Mouse (Mus musculus): ENCODE results near the gene Fam162a. TPM values are rescaled to one million over a fixed set of nuclear protein-coding genes. Genes with fewer than 3 reads are reported as not detected.
"Not testable (repeated sequence)": the region's sequence is repeated elsewhere in the genome, so short reads cannot be mapped to it uniquely, and the experiment has no call there.

The Fam162a gene
- 733 and 988 TPM in 2 replicates for polyA plus RNA-seq (2015; fragmentation: Nextera tagmentation; extraction: Ambion mirVana)

DNA sequence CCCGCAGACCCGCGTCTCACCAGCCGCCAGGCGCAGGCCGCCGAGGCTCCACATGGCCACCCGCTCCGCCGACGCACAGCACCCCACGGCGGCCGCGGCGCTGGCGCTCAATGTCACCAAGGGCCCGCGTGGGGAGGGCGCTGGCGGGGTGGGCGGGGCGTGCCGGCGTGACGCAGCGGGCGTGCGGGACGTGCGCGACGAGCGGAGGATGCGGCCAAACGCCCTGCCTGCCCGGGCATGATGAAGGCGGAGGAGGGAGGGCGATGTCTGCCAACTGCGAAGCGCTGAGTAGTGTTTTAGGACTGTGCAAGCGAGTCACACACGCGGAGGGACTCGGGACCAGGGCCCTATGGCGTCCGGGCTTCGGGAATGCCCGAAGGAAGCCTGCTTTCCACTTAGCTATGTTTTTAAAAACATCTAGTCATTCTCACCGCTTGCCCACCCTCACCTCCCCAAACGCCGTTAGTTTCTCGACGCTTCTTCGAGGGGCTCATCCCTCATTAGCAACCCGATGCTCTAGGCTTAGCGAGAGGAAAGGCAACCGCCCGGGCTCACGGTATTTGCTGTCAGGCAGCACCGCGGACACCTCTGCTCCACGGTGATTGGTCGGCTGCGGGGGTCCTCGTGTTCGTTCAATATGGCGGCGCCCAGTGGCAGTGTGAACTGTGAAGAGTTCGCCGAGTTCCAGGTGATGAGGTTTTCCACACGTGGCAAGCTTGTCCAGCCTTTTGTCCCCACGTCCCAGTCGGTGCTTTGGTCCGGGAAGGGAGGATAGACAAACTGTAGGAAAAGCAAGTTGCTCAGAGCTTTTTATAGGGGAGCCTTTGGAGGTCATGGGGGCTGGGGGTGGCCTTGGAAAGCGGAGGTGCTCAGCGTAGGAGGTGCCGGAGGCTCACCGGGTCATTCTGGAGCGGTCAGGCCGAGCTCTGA is at the start of gene Fam162a, which contains the start of gene Ccdc58:
TSS of gene Fam162a (minus strand) at position 145 of the 930 bp plus-strand sequence.
TSS of gene Ccdc58 (plus strand) at position 236 of the 930 bp plus-strand sequence.
- no peaks in the 10 kb centered on the region for H3K9me3 ChIP-seq (replicated peaks)
- peak within 1 kb of the TSS; percentile 80 for H3K4me2 ChIP-seq
- peaks cover 30% of the 10 kb centered on the region for H3K4me1 ChIP-seq (replicated peaks)
- WGBS = under 1% methylated on average over 81 of the region's 81 CpGs
- H3K36me3 ChIP-seq = no peaks in the 10 kb centered on the region
- H3K9ac ChIP-seq = peak within 1 kb of the TSS; percentile 93
- H3K27me3 ChIP-seq = no peaks in the 10 kb centered on the region
- peak within 1 kb of the TSS; percentile 100 for H3K27ac ChIP-seq
- ATAC-seq (replicated peaks; ENCODE audit: insufficient number of reproducible peaks, insufficient read depth, low FRiP score, low read depth) = peak; percentile 94
- peak within 1 kb of the TSS; percentile 96 for H3K4me3 ChIP-seq

- H3K36me3 ChIP-seq; ATAC-seq (replicated peaks; ENCODE audit: insufficient number of reproducible peaks, insufficient read depth, low FRiP score, low read depth); H3K4me3 ChIP-seq; H3K4me2 ChIP-seq; H3K27ac ChIP-seq; H3K9me3 ChIP-seq (replicated peaks); H3K9ac ChIP-seq; H3K27me3 ChIP-seq; H3K4me1 ChIP-seq (replicated peaks): not testable (repeated sequence)
- 85% methylated on average over 6 of the region's 6 CpGs for WGBS
Measured at GRCm38 (mm10) chr16:36115751-36116150, 44.4 kb upstream of the Fam162a start.

DNA sequence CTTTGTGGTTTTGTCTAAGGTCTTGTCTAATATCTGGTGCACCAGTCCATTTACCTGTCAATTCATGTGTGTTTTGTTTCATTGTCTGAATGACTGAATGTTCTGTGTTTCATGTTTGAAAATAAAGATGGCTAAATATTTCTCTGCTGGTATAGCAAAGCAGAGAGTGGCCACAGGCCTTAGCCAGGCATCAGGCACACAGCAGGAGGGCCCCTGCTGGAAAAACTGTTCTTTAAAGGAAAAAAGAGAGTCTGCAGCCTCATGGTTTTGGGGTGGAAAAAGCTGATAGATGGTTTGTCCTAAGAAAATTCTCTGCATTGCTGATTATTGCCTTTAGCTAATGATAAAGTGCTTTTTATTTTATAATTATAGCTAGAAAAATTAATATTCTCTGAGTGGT is 40.1 kb upstream of the Fam162a start:
- not testable (repeated sequence) for H3K4me1 ChIP-seq (replicated peaks); H3K4me3 ChIP-seq; ATAC-seq (replicated peaks; ENCODE audit: insufficient number of reproducible peaks, insufficient read depth, low FRiP score, low read depth); H3K4me2 ChIP-seq; H3K27me3 ChIP-seq; H3K9ac ChIP-seq; H3K9me3 ChIP-seq (replicated peaks); H3K36me3 ChIP-seq; H3K27ac ChIP-seq

DNA sequence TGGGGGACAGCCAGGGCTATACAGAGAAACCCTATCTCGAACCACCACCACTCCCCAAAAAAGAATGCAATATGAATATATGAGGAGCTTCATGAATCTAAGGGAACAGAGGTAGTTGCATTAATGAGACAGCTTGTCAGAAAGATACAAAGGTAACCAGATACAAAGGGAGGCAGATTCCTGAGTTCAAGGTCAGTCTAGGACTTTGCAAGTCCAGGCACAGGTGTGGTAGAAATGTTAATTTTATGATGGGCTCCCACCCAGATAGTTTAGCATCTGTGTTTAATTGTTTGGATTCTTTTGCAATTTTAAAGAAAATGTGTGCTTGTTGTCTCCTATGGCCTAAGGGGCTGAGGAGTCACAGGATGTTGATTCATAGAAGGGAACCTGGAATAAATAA is 30.8 kb upstream of the Fam162a start:
- WGBS = 81% methylated on average over 1 of the region's 1 CpGs
- H3K27me3 ChIP-seq = no peaks in the 10 kb centered on the region
- no peak overlapping the region for H3K4me3 ChIP-seq
- no peaks in the 10 kb centered on the region for H3K9me3 ChIP-seq (replicated peaks)
- H3K9ac ChIP-seq = no peak overlapping the region
- no peaks in the 10 kb centered on the region for H3K36me3 ChIP-seq
- no peak for ATAC-seq (replicated peaks; ENCODE audit: insufficient number of reproducible peaks, insufficient read depth, low FRiP score, low read depth)
- no peaks in the 10 kb centered on the region for H3K4me1 ChIP-seq (replicated peaks)
- no peak overlapping the region for H3K4me2 ChIP-seq
- H3K27ac ChIP-seq = no peak overlapping the region

GRCm38 (mm10) chr16:36101526-36101925 is 30.1 kb upstream of the Fam162a start:
- no peak overlapping the region for H3K4me2 ChIP-seq
- no peaks in the 10 kb centered on the region for H3K9me3 ChIP-seq (replicated peaks)
- H3K4me1 ChIP-seq (replicated peaks) = no peaks in the 10 kb centered on the region
- no peaks in the 10 kb centered on the region for H3K27me3 ChIP-seq
- H3K4me3 ChIP-seq = no peak overlapping the region
- no peak for ATAC-seq (replicated peaks; ENCODE audit: insufficient number of reproducible peaks, insufficient read depth, low FRiP score, low read depth)
- no peak overlapping the region for H3K9ac ChIP-seq
- no peak overlapping the region for H3K27ac ChIP-seq
- WGBS = 82% methylated on average over 1 of the region's 1 CpGs
- no peaks in the 10 kb centered on the region for H3K36me3 ChIP-seq

DNA sequence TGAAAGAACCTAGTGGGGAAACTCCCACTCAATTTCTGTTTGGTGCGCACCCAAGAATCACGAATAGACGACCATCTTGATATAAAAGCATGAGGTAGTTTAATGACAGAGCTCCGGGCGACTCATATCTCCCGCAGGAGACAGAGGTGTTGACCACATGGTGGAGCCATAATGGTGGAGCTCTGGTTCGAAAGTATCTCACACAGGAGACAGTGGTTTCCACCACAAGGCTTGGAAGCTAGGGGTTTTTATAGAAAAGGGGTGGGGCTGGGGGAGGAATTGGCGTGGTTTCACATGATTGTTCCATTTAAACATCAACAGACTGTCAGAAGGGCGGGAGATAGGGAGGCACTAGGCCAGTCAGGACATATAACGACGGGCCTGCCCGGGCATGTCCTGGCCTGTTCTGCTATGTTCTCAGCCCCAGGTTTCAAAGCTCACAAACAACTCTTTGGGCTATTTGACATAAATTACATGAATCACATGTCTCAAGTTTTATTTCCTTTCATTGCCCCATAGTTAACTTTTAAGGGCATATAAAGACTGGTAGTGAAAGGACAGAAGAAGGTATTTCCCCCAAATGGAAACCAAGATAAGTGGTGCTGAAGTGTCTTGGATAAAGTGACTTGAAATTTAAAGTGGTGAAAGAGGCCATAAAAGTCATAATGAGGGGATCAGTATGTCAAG is 26.6 kb upstream of the Fam162a start:
- not testable (repeated sequence) for H3K4me3 ChIP-seq; H3K9ac ChIP-seq; H3K4me1 ChIP-seq (replicated peaks); H3K9me3 ChIP-seq (replicated peaks); H3K36me3 ChIP-seq; H3K27me3 ChIP-seq; ATAC-seq (replicated peaks; ENCODE audit: insufficient number of reproducible peaks, insufficient read depth, low FRiP score, low read depth); H3K4me2 ChIP-seq; H3K27ac ChIP-seq
- WGBS = 86% methylated on average over 12 of the region's 12 CpGs

- 82% methylated on average over 3 of the region's 3 CpGs for WGBS
- no peak for ATAC-seq (replicated peaks; ENCODE audit: insufficient number of reproducible peaks, insufficient read depth, low FRiP score, low read depth)
- no peak overlapping the region for H3K4me3 ChIP-seq
- no peak overlapping the region for H3K4me2 ChIP-seq
- no peaks in the 10 kb centered on the region for H3K9me3 ChIP-seq (replicated peaks)
- H3K27me3 ChIP-seq = no peaks in the 10 kb centered on the region
- no peak overlapping the region for H3K9ac ChIP-seq
- H3K4me1 ChIP-seq (replicated peaks) = no peaks in the 10 kb centered on the region
- no peak overlapping the region for H3K27ac ChIP-seq
- H3K36me3 ChIP-seq = peaks cover 24% of the 10 kb centered on the region
Measured at GRCm38 (mm10) chr16:36094079-36094478, 22.7 kb upstream of the Fam162a start.

GRCm38 (mm10) chr16:36090785-36091509 is 19.6 kb upstream of the Fam162a start:
- Histone ChIP-seq H3K4me3 (no peak overlapping the region), H3K4me2 (no peak overlapping the region), H3K27ac (no peak overlapping the region), H3K4me1 (replicated peaks) (no peaks in the 10 kb centered on the region), H3K36me3 (peaks cover 43% of the 10 kb centered on the region), H3K9ac (no peak overlapping the region), H3K9me3 (replicated peaks) (no peaks in the 10 kb centered on the region), H3K27me3 (no peaks in the 10 kb centered on the region)
- no peak for ATAC-seq (replicated peaks; ENCODE audit: insufficient number of reproducible peaks, insufficient read depth, low FRiP score, low read depth)
- WGBS = 83% methylated on average over 11 of the region's 11 CpGs

- Histone ChIP-seq H3K36me3 (peaks cover 52% of the 10 kb centered on the region), H3K9ac (no peak overlapping the region), H3K9me3 (replicated peaks) (no peaks in the 10 kb centered on the region), H3K27ac (no peak overlapping the region), H3K4me1 (replicated peaks) (no peaks in the 10 kb centered on the region), H3K4me3 (no peak overlapping the region), H3K27me3 (no peaks in the 10 kb centered on the region), H3K4me2 (no peak overlapping the region)
- 79% methylated on average over 8 of the region's 8 CpGs for WGBS
- no peak for ATAC-seq (replicated peaks; ENCODE audit: insufficient number of reproducible peaks, insufficient read depth, low FRiP score, low read depth)
Measured at GRCm38 (mm10) chr16:36089850-36090616, 18.6 kb upstream of the Fam162a start.

- Histone ChIP-seq H3K27ac (no peak overlapping the region), H3K4me1 (replicated peaks) (no peaks in the 10 kb centered on the region), H3K9me3 (replicated peaks) (no peaks in the 10 kb centered on the region), H3K9ac (no peak overlapping the region), H3K4me2 (no peak overlapping the region), H3K27me3 (no peaks in the 10 kb centered on the region), H3K4me3 (no peak overlapping the region), H3K36me3 (peaks cover 61% of the 10 kb centered on the region)
- 71% methylated on average over 7 of the region's 7 CpGs for WGBS
- no peak for ATAC-seq (replicated peaks; ENCODE audit: insufficient number of reproducible peaks, insufficient read depth, low FRiP score, low read depth)
Measured at GRCm38 (mm10) chr16:36089065-36089464, 17.7 kb upstream of the Fam162a start.
